Mouse (Mus musculus): Measurements from ENCODE around the gene Hps3. TPM values are rescaled to one million over a fixed set of nuclear protein-coding genes. Genes with fewer than 3 reads are reported as not detected.

The Hps3 gene
- polyA plus RNA-seq, 1 experiment from 2014 or later = 15.1 TPM

GRCm38 (mm10) chr3:19990031-19990430 is 45.1 kb downstream of the Hps3 start:
- no peak overlapping the region for H3K9ac ChIP-seq (replicated peaks; ENCODE audit: low read depth, low read length)
- H3K27me3 ChIP-seq (replicated peaks; ENCODE audit: control insufficient read depth, insufficient read depth, low read length) = no peaks in the 10 kb centered on the region
- no peaks in the 10 kb centered on the region for H3K4me1 ChIP-seq (replicated peaks; ENCODE audit: control insufficient read depth, insufficient read depth, low read length)
- H3K4me2 ChIP-seq (ENCODE audit: low read length) = no peak overlapping the region
- no peak for ATAC-seq
- H3K9me3 ChIP-seq (ENCODE audit: control insufficient read depth, low read length) = no peaks in the 10 kb centered on the region
- H3K4me3 ChIP-seq (replicated peaks; ENCODE audit: low read length) = no peak overlapping the region
- WGBS = 86% methylated on average over 3 of the region's 3 CpGs
- H3K36me3 ChIP-seq (ENCODE audit: control insufficient read depth, insufficient read depth) = no peaks in the 10 kb centered on the region
- no peak overlapping the region for H3K27ac ChIP-seq (ENCODE audit: low read length)

DNA sequence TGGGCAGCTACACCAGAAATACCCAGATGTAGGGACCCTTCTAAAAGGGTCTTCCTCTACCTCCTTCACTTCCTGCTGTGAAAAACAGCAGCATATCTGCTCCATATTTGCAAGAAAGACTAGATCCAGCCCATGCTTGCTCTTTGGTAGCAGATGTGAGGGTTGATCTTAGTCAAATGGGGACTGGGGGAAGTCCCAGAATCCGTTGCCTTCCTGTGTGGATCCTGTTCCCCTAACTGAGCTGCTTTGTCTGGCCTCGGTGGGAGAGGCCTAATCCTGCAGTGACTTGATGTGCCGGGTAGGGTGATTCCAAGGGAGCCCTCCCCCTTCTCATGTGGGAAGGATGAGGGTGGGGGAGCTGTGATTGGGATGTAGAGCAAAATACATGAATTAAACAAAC is 49.0 kb downstream of the Hps3 start:
- Histone ChIP-seq H3K9ac (replicated peaks; ENCODE audit: low read depth, low read length) (no peak overlapping the region), H3K4me2 (ENCODE audit: low read length) (no peak overlapping the region), H3K4me3 (replicated peaks; ENCODE audit: low read length) (no peak overlapping the region), H3K36me3 (ENCODE audit: control insufficient read depth, insufficient read depth) (no peaks in the 10 kb centered on the region), H3K9me3 (ENCODE audit: control insufficient read depth, low read length) (no peaks in the 10 kb centered on the region), H3K27ac (ENCODE audit: low read length) (no peak overlapping the region), H3K27me3 (replicated peaks; ENCODE audit: control insufficient read depth, insufficient read depth, low read length) (no peaks in the 10 kb centered on the region), H3K4me1 (replicated peaks; ENCODE audit: control insufficient read depth, insufficient read depth, low read length) (no peaks in the 10 kb centered on the region)
- no peak for ATAC-seq
- 23% methylated on average over 3 of the region's 3 CpGs for WGBS

- Histone ChIP-seq H3K36me3 (ENCODE audit: control insufficient read depth, insufficient read depth) (no peaks in the 10 kb centered on the region), H3K4me2 (ENCODE audit: low read length) (no peak overlapping the region), H3K27ac (ENCODE audit: low read length) (no peak overlapping the region), H3K9ac (replicated peaks; ENCODE audit: low read depth, low read length) (no peak overlapping the region), H3K4me1 (replicated peaks; ENCODE audit: control insufficient read depth, insufficient read depth, low read length) (no peaks in the 10 kb centered on the region), H3K27me3 (replicated peaks; ENCODE audit: control insufficient read depth, insufficient read depth, low read length) (no peaks in the 10 kb centered on the region), H3K9me3 (ENCODE audit: control insufficient read depth, low read length) (no peaks in the 10 kb centered on the region), H3K4me3 (replicated peaks; ENCODE audit: low read length) (no peak overlapping the region)
- no peak for ATAC-seq
These were observed 52.3 kb downstream of the Hps3 start for GRCm38 (mm10) chr3:19982846-19983245.

- Histone ChIP-seq H3K4me2 (ENCODE audit: low read length) (no peak overlapping the region), H3K9ac (replicated peaks; ENCODE audit: low read depth, low read length) (no peak overlapping the region), H3K36me3 (ENCODE audit: control insufficient read depth, insufficient read depth) (no peaks in the 10 kb centered on the region), H3K27ac (ENCODE audit: low read length) (no peak overlapping the region), H3K4me3 (replicated peaks; ENCODE audit: low read length) (no peak overlapping the region), H3K27me3 (replicated peaks; ENCODE audit: control insufficient read depth, insufficient read depth, low read length) (no peaks in the 10 kb centered on the region), H3K4me1 (replicated peaks; ENCODE audit: control insufficient read depth, insufficient read depth, low read length) (no peaks in the 10 kb centered on the region), H3K9me3 (ENCODE audit: control insufficient read depth, low read length) (no peaks in the 10 kb centered on the region)
- ATAC-seq = no peak
- WGBS = 90% methylated on average over 2 of the region's 2 CpGs
These were observed 54.0 kb downstream of the Hps3 start for GRCm38 (mm10) chr3:19981156-19981555.

DNA sequence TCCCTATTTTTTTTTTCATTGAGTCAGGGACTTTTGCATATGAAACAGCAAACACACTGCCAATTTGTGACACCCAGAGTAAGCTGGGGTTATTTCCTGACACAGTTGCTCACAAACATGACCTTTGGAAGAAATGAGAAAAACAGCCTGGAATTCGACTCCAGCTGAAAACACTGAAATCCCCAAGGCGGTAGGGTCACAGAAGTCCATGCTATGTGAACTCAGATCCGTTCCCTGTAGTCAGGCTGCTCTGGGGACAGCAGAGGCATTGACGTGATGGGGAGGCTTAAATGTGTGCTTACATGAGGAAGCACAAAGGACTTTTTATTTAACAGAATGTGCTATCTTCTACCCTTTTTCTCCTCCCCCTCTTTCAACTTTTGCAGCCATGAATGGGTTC is 56.6 kb downstream of the Hps3 start:
- ATAC-seq = no peak
- no peaks in the 10 kb centered on the region for H3K9me3 ChIP-seq (ENCODE audit: control insufficient read depth, low read length)
- no peaks in the 10 kb centered on the region for H3K4me1 ChIP-seq (replicated peaks; ENCODE audit: control insufficient read depth, insufficient read depth, low read length)
- no peak overlapping the region for H3K27ac ChIP-seq (ENCODE audit: low read length)
- no peak overlapping the region for H3K9ac ChIP-seq (replicated peaks; ENCODE audit: low read depth, low read length)
- no peaks in the 10 kb centered on the region for H3K27me3 ChIP-seq (replicated peaks; ENCODE audit: control insufficient read depth, insufficient read depth, low read length)
- 74% methylated on average over 4 of the region's 4 CpGs for WGBS
- no peak overlapping the region for H3K4me2 ChIP-seq (ENCODE audit: low read length)
- no peak overlapping the region for H3K4me3 ChIP-seq (replicated peaks; ENCODE audit: low read length)
- H3K36me3 ChIP-seq (ENCODE audit: control insufficient read depth, insufficient read depth) = no peaks in the 10 kb centered on the region

DNA sequence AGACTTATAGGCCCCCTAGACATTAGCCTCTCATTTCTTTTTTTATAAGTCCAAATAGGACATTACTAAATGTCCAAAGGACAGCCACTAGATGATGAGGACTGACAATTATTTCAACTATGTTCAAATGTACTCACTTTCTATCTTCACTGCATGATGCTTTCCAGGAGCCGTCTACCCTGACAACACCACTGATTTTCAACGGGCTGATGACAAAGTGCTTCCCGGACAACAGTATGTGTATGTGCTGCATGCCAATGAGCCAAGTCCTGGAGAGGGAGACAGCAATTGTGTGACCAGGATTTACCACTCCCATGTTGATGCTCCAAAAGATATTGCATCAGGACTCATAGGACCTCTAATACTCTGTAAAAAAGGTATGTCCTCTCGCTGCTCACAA is 69.0 kb downstream of the Hps3 start:
- no peaks in the 10 kb centered on the region for H3K36me3 ChIP-seq (ENCODE audit: control insufficient read depth, insufficient read depth)
- H3K9ac ChIP-seq (replicated peaks; ENCODE audit: low read depth, low read length) = no peak overlapping the region
- 69% methylated on average over 4 of the region's 4 CpGs for WGBS
- no peaks in the 10 kb centered on the region for H3K27me3 ChIP-seq (replicated peaks; ENCODE audit: control insufficient read depth, insufficient read depth, low read length)
- no peak for ATAC-seq
- no peaks in the 10 kb centered on the region for H3K4me1 ChIP-seq (replicated peaks; ENCODE audit: control insufficient read depth, insufficient read depth, low read length)
- no peak overlapping the region for H3K4me2 ChIP-seq (ENCODE audit: low read length)
- no peaks in the 10 kb centered on the region for H3K9me3 ChIP-seq (ENCODE audit: control insufficient read depth, low read length)
- H3K27ac ChIP-seq (ENCODE audit: low read length) = no peak overlapping the region
- H3K4me3 ChIP-seq (replicated peaks; ENCODE audit: low read length) = no peak overlapping the region

GRCm38 (mm10) chr3:19965239-19965638 is 69.9 kb downstream of the Hps3 start:
- no peak overlapping the region for H3K27ac ChIP-seq (ENCODE audit: low read length)
- no peak for ATAC-seq
- WGBS = 90% methylated on average over 5 of the region's 5 CpGs
- no peaks in the 10 kb centered on the region for H3K9me3 ChIP-seq (ENCODE audit: control insufficient read depth, low read length)
- H3K4me1 ChIP-seq (replicated peaks; ENCODE audit: control insufficient read depth, insufficient read depth, low read length) = no peaks in the 10 kb centered on the region
- no peaks in the 10 kb centered on the region for H3K27me3 ChIP-seq (replicated peaks; ENCODE audit: control insufficient read depth, insufficient read depth, low read length)
- no peak overlapping the region for H3K4me2 ChIP-seq (ENCODE audit: low read length)
- H3K4me3 ChIP-seq (replicated peaks; ENCODE audit: low read length) = no peak overlapping the region
- no peak overlapping the region for H3K9ac ChIP-seq (replicated peaks; ENCODE audit: low read depth, low read length)
- H3K36me3 ChIP-seq (ENCODE audit: control insufficient read depth, insufficient read depth) = no peaks in the 10 kb centered on the region

DNA sequence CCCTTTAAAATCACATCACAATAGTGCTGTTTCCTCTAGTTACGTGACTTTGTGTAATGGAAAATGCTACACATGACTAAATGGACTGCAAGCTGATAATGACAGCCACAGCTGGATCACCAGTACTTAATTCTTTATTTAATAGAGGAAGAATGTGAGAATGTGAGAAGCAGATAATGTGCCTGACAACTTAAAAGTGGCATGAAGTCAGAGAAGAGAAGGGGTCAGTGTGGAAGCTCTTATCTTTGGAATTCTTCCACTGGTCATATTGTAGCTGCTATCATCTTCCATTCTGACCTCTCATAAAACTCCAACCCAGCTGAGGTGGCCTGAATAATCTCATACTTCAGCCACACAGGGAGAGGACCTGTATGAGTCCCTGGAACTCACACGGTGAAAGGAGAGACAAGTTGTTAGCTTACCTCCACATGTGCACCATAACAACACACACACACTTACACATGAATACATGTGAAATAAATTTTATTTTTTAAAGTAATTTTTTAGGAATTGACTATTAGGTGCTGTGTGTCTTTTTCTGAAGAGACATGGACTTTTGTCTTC is 70.4 kb downstream of the Hps3 start:
- Histone ChIP-seq H3K4me2 (ENCODE audit: low read length) (no peak overlapping the region), H3K9me3 (ENCODE audit: control insufficient read depth, low read length) (no peaks in the 10 kb centered on the region), H3K36me3 (ENCODE audit: control insufficient read depth, insufficient read depth) (no peaks in the 10 kb centered on the region), H3K9ac (replicated peaks; ENCODE audit: low read depth, low read length) (no peak overlapping the region), H3K27me3 (replicated peaks; ENCODE audit: control insufficient read depth, insufficient read depth, low read length) (no peaks in the 10 kb centered on the region), H3K4me1 (replicated peaks; ENCODE audit: control insufficient read depth, insufficient read depth, low read length) (no peaks in the 10 kb centered on the region), H3K27ac (ENCODE audit: low read length) (no peak overlapping the region), H3K4me3 (replicated peaks; ENCODE audit: low read length) (no peak overlapping the region)
- no peak for ATAC-seq
- 92% methylated on average over 2 of the region's 2 CpGs for WGBS

GRCm38 (mm10) chr3:19962769-19963513 is 72.2 kb downstream of the Hps3 start:
- Histone ChIP-seq H3K9me3 (ENCODE audit: control insufficient read depth, low read length) (no peaks in the 10 kb centered on the region), H3K27me3 (replicated peaks; ENCODE audit: control insufficient read depth, insufficient read depth, low read length) (no peaks in the 10 kb centered on the region), H3K36me3 (ENCODE audit: control insufficient read depth, insufficient read depth) (no peaks in the 10 kb centered on the region), H3K9ac (replicated peaks; ENCODE audit: low read depth, low read length) (no peak overlapping the region), H3K4me3 (replicated peaks; ENCODE audit: low read length) (no peak overlapping the region), H3K4me2 (ENCODE audit: low read length) (no peak overlapping the region), H3K27ac (ENCODE audit: low read length) (no peak overlapping the region), H3K4me1 (replicated peaks; ENCODE audit: control insufficient read depth, insufficient read depth, low read length) (no peaks in the 10 kb centered on the region)
- no peak for ATAC-seq
- WGBS = 88% methylated on average over 3 of the region's 3 CpGs

- Histone ChIP-seq H3K9me3 (ENCODE audit: control insufficient read depth, low read length) (no peaks in the 10 kb centered on the region), H3K4me3 (replicated peaks; ENCODE audit: low read length) (no peak overlapping the region), H3K27ac (ENCODE audit: low read length) (no peak overlapping the region), H3K4me1 (replicated peaks; ENCODE audit: control insufficient read depth, insufficient read depth, low read length) (no peaks in the 10 kb centered on the region), H3K27me3 (replicated peaks; ENCODE audit: control insufficient read depth, insufficient read depth, low read length) (no peaks in the 10 kb centered on the region), H3K9ac (replicated peaks; ENCODE audit: low read depth, low read length) (no peak overlapping the region), H3K36me3 (ENCODE audit: control insufficient read depth, insufficient read depth) (no peaks in the 10 kb centered on the region), H3K4me2 (ENCODE audit: low read length) (no peak overlapping the region)
- WGBS = 79% methylated on average over 2 of the region's 2 CpGs
- no peak for ATAC-seq
These were observed 73.8 kb downstream of the Hps3 start for GRCm38 (mm10) chr3:19961341-19961740.
